Mouse (Mus musculus): ENCODE measurements around the gene Ctnnd1. TPM values are rescaled to one million over a fixed set of nuclear protein-coding genes. Genes with fewer than 3 reads are reported as not detected.
A peak's percentile ranks its signal among the peaks of the same experiment; 100 is the strongest.

Gene Ctnnd1
- polyA plus RNA-seq, 1 experiment from 2014 or later: 34.2 TPM

DNA sequence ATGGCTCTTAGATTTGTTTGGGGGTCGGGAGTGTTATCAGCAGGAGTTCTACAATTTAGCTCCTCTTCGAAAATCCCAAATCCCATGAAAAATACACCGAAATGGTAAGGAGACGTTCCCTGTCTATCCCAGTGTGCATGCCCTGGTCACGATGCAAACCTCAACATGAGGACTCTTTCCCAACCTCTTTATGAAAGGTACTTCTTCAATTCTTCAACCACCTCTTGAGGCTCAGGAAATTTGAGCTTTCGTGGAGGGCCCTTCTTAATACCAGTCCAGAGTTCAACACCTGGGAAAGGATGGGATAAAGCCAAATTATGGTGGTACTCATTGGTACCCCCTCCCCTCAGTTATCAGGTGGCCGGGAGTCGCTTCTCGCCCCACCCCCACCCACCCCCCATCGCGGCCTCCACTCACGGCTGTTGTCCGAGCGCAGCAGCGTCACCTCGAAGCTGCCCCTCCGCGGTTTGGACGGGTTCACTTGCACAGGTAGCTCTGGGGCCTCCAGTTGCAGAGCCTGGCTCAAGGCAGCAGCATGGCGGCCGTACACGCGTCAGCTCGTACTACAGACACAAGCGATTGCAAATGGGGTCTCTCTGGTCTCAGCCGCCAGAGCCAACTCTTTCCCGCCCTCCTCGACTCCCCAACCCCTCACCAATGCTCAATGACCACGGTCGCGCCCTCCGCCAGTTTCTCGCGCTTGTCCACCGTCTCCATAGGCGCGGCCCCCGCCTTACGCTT, 19.4 kb upstream of the Ctnnd1 start:
- peak overlapping the region; percentile 88 for H3K9ac ChIP-seq
- peaks cover 23% of the 10 kb centered on the region for H3K36me3 ChIP-seq (replicated peaks)
- H3K4me1 ChIP-seq: peaks cover 16% of the 10 kb centered on the region
- peak overlapping the region; percentile 75 for H3K4me2 ChIP-seq
- peak overlapping the region; percentile 92 for H3K27ac ChIP-seq
- no peaks in the 10 kb centered on the region for H3K9me3 ChIP-seq
- ATAC-seq (replicated peaks): peak; percentile 88
- H3K4me3 ChIP-seq: peak overlapping the region; percentile 97
- 2% methylated on average over 39 of the region's 39 CpGs for WGBS
- no peaks in the 10 kb centered on the region for H3K27me3 ChIP-seq (replicated peaks)

DNA sequence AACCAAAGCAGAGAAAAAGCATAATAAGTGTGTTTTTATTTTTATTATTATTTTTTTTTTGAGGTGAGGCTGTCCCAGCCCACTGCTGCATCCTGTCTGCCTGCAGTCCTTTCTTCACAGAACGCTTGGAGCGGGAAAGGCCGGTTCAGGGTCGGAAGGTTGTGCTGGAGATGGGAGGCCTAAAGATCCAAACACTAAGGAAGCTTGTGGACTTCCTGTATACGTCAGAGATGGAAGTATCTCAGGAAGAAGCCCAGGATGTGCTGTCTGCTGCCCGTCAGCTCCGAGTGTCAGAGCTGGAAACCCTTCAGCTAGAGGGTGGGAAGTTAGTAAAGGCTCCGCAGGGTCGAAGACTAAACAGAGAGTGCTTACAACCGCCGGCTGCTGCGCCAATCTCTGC, 15.5 kb upstream of the Ctnnd1 start:
- no peaks in the 10 kb centered on the region for H3K27me3 ChIP-seq (replicated peaks)
- no peak overlapping the region for H3K9ac ChIP-seq
- no peak overlapping the region for H3K4me2 ChIP-seq
- peaks cover 12% of the 10 kb centered on the region for H3K4me1 ChIP-seq
- ATAC-seq (replicated peaks): no peak
- H3K9me3 ChIP-seq: no peaks in the 10 kb centered on the region
- H3K27ac ChIP-seq: no peak overlapping the region
- WGBS: 79% methylated on average over 12 of the region's 12 CpGs
- no peak overlapping the region for H3K4me3 ChIP-seq
- H3K36me3 ChIP-seq (replicated peaks): no peaks in the 10 kb centered on the region

DNA sequence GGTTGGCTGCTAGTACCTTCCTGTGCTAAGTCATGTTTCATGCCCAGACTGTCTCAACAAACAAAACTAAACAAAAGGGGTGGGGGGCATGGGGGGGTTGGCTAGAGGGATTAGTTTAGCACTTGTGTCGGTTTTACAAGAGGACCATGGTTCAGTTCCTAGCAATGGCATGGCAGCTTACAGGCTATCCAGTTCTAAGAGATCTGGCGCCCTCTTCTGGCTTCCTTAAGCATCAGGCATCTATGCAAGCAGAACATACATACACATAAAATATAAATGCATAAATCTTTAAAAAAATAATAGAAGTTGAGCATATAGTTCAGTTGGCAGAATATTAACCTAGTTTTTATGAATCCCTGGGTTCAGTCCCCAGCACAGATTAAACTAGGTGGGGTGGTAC, 12.3 kb upstream of the Ctnnd1 start:
- Histone ChIP-seq H3K27ac (no peak overlapping the region), H3K9ac (no peak overlapping the region), H3K4me1 (no peaks in the 10 kb centered on the region), H3K36me3 (replicated peaks) (no peaks in the 10 kb centered on the region), H3K27me3 (replicated peaks) (no peaks in the 10 kb centered on the region), H3K9me3 (no peaks in the 10 kb centered on the region), H3K4me3 (no peak overlapping the region), H3K4me2 (no peak overlapping the region)
- 24% methylated on average over 2 of the region's 2 CpGs for WGBS
- ATAC-seq (replicated peaks): no peak

DNA sequence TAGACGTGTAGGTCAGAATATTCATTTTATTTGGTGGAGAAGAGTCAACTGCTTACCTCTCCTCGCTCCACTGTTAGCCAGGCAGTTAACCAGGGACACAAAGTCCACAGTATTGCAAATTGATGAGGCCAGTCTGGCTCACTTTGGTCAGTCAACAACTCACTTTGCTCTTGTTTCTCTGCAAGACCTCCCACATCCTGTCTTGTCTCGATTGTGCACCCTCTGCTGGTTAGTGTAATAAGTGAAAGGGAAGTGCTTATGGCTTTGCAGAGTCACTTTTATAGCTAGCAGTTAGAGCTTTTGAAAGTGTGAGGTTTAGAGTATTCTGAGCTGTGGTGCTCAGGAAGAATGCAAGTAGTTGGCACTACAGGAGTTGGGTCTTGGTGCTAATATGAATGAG, 9.7 kb upstream of the Ctnnd1 start:
- H3K4me2 ChIP-seq: no peak overlapping the region
- H3K27me3 ChIP-seq (replicated peaks): no peaks in the 10 kb centered on the region
- no peaks in the 10 kb centered on the region for H3K4me1 ChIP-seq
- no peaks in the 10 kb centered on the region for H3K36me3 ChIP-seq (replicated peaks)
- no peaks in the 10 kb centered on the region for H3K9me3 ChIP-seq
- no peak overlapping the region for H3K4me3 ChIP-seq
- ATAC-seq (replicated peaks): no peak
- 68% methylated on average over 3 of the region's 3 CpGs for WGBS
- H3K27ac ChIP-seq: no peak overlapping the region
- H3K9ac ChIP-seq: no peak overlapping the region

DNA sequence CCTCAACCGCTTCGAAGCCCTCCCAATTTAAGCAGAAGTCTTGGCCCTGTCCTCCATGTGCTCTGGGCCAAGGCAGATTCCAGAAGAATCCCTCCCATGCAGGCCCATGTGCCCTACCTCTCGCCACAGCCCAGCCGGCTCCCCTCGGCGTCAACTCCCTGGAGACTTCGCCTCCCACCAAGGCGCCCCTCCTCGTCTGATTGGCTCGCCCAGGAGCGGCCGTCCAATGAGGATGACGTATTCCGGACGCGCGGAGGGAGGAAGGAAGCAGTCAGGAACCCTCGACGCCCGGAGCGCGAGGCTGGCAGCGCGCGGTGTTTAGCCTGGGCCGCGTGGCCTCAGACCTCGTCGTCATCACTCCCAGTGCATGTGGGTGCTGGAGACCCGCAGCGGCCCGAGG, 8.2 kb upstream of the Ctnnd1 start, which contains the start of gene Btbd18:
TSS of gene Btbd18 (plus strand) at position 274 of the 400 bp plus-strand sequence.
- Histone ChIP-seq H3K27ac (no peak within 1 kb of the TSS), H3K36me3 (replicated peaks) (no peaks in the 10 kb centered on the region), H3K9me3 (no peaks in the 10 kb centered on the region), H3K4me1 (no peaks in the 10 kb centered on the region), H3K27me3 (replicated peaks) (no peaks in the 10 kb centered on the region), H3K9ac (no peak within 1 kb of the TSS), H3K4me2 (no peak within 1 kb of the TSS), H3K4me3 (no peak within 1 kb of the TSS)
- ATAC-seq (replicated peaks): no peak
- 95% methylated on average over 32 of the region's 32 CpGs for WGBS

DNA sequence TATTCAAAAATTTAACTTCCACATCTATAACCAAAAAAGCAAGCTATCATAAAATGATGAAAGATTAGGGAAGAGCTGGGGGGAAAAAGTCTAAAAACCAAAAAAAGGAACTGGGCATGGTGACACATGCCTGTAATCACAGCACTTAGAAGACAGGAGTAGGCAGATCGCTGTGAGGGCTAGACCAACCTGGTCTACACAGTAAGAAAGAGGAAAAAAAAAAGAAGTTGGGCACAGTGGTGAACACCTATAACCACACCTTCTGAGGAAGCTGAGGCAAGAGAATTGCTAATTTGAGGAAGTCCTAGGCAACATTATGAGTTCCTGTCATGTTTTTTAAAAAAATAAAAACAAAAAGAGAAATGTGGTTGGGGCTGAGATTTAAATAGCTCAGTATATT, 5.3 kb upstream of the Ctnnd1 start:
- ATAC-seq (replicated peaks): no peak
- no peak overlapping the region for H3K9ac ChIP-seq
- WGBS: 71% methylated on average over 1 of the region's 1 CpGs
- H3K9me3 ChIP-seq: no peaks in the 10 kb centered on the region
- no peak overlapping the region for H3K4me2 ChIP-seq
- H3K4me3 ChIP-seq: no peak overlapping the region
- no peaks in the 10 kb centered on the region for H3K36me3 ChIP-seq (replicated peaks)
- H3K4me1 ChIP-seq: peaks cover 4% of the 10 kb centered on the region; the same call in 1 of the 2 replicates
- H3K27me3 ChIP-seq (replicated peaks): no peaks in the 10 kb centered on the region
- no peak overlapping the region for H3K27ac ChIP-seq

DNA sequence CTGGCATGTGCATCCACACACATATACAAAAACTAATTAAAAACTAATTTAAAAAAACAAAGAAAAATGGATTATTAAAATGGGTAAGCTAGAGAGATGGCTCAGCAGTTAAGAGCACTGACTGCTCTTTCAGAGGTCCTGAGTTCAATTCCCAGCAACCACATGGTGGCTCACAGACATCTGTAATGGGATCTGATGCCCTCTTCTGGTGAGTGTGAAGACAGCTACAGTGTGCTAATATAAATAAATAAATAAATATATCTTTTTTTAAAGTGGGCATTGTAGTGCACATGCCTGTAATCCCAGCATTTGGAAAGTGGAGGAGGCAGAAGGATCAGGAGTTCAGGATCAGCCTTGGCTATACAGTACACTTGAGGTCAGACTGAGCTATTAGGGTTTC, 2.8 kb upstream of the Ctnnd1 start:
- no peak for ATAC-seq (replicated peaks)
- H3K9me3 ChIP-seq: no peaks in the 10 kb centered on the region

DNA sequence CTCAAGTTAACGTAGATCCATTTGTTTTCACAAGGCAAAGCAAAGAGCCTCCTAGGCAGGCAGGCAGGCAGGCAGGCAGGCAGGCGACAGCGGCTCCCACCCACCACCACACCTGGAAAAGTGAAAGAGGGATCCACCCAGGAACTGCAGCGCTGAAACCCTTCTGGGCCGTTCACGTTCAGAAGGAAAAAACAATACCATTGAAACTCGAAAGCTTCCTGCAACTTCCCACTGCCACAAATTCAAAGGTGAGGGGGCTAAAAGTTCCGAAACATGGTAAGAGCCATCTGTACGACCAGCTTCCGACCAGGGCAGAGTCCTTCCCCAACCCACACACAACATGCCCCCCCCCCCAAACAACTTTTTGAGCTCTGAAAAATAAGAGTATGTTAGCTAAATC, 891 bp downstream of the Ctnnd1 start:
- peak overlapping the region; percentile 76 for H3K4me3 ChIP-seq
- H3K4me1 ChIP-seq: peaks cover 23% of the 10 kb centered on the region
- no peaks in the 10 kb centered on the region for H3K36me3 ChIP-seq (replicated peaks)
- H3K27me3 ChIP-seq (replicated peaks): no peaks in the 10 kb centered on the region
- 0% methylated on average over 10 of the region's 10 CpGs for WGBS
- no peak for ATAC-seq (replicated peaks)
- H3K9ac ChIP-seq: peak overlapping the region; percentile 81
- H3K4me2 ChIP-seq: peak overlapping the region; percentile 76
- peak overlapping the region; percentile 38; the same call in 1 of the 2 replicates for H3K27ac ChIP-seq
- no peaks in the 10 kb centered on the region for H3K9me3 ChIP-seq

More for the DNA sequence above, 2.8 kb upstream of the Ctnnd1 start:
- Histone ChIP-seq H3K27ac (no peak overlapping the region), H3K36me3 (replicated peaks) (no peaks in the 10 kb centered on the region), H3K27me3 (replicated peaks) (no peaks in the 10 kb centered on the region), H3K4me1 (peaks cover 4% of the 10 kb centered on the region; the same call in 1 of the 2 replicates), H3K4me2 (no peak overlapping the region), H3K4me3 (no peak overlapping the region), H3K9ac (no peak overlapping the region)

DNA sequence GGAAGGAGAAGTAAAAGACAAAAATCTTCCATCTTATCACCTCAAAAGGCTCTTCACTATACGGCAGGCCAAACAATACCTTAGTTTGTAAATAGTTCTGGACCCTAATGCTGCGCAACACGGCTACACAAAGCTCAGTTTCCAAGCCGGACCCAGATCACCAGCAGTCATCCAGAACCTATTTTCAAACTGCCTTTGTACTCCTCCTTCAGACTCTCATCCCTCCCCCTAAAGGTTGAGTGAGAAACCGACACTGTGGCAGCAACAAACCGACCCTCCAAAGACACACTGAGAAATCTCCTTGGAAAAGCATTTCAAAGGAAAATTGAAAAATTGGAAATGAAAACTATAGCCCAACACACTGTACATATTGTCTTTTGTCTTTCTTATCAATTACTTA, 2.2 kb downstream of the Ctnnd1 start:
- WGBS: 20% methylated on average over 6 of the region's 6 CpGs
- Histone ChIP-seq H3K27ac (peak overlapping the region; percentile 56; the same call in 1 of the 2 replicates), H3K4me2 (peak overlapping the region; percentile 76), H3K36me3 (replicated peaks) (no peaks in the 10 kb centered on the region), H3K4me3 (peak overlapping the region; percentile 76), H3K9ac (peak overlapping the region; percentile 53), H3K4me1 (peaks cover 23% of the 10 kb centered on the region), H3K9me3 (no peaks in the 10 kb centered on the region), H3K27me3 (replicated peaks) (no peaks in the 10 kb centered on the region)
- no peak; the same call in 1 of the 2 replicates for ATAC-seq (replicated peaks)

DNA sequence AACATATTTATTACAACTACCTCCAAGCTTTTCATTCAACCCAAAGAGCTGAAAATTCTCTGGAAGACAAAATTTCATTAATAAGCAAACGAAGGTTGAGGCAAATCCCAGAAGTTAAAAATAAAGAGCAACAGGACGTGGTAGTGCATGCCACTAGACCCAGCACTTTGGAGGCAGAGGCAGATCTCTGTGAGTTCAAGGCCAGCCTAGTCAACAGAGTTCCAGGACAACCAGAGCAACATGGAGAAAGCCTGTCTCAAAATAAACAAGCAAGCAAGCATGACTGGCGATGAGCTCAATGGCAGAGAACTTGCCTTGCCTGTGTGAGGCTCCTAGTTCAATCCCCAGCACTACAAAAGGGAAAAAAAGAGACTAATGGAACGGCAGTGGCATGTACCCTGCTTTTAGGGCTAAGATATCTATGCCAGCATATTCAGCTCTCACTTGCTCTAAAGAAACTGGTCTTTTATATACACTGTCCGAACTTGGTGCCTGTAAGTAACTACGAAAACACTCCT, 3.5 kb downstream of the Ctnnd1 start:
- ATAC-seq (replicated peaks): no peak
- H3K4me3 ChIP-seq: peak overlapping the region; percentile 76
- H3K27me3 ChIP-seq (replicated peaks): no peaks in the 10 kb centered on the region
- WGBS: 95% methylated on average over 6 of the region's 6 CpGs
- no peak overlapping the region for H3K9ac ChIP-seq
- H3K4me1 ChIP-seq: peaks cover 28% of the 10 kb centered on the region
- peak overlapping the region; percentile 76 for H3K4me2 ChIP-seq
- no peaks in the 10 kb centered on the region for H3K9me3 ChIP-seq
- no peaks in the 10 kb centered on the region for H3K36me3 ChIP-seq (replicated peaks)
- no peak overlapping the region for H3K27ac ChIP-seq

DNA sequence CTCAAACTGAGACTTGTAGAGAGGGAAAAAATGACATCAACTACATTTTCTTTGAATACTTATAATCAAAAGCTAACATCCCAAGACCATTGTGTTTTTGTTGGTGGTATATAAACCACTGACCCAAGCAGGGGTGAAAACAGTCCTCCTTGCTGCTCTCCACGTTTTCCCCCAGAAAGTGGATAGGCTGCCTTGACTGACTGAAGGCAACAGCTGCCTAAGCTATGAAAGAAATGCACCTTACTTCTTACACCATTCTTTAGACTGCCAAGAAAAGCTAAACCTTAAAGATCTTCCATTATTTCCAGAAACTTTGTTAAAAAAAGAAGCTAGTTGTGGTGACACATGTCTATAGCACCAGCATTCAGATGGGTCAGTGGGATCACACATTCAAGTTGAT, 4.4 kb downstream of the Ctnnd1 start:
- no peaks in the 10 kb centered on the region for H3K9me3 ChIP-seq
- 91% methylated on average over 1 of the region's 1 CpGs for WGBS
- H3K27ac ChIP-seq: no peak overlapping the region
- no peak overlapping the region for H3K4me3 ChIP-seq
- no peaks in the 10 kb centered on the region for H3K36me3 ChIP-seq (replicated peaks)
- H3K4me2 ChIP-seq: no peak overlapping the region
- H3K9ac ChIP-seq: no peak overlapping the region
- no peaks in the 10 kb centered on the region for H3K27me3 ChIP-seq (replicated peaks)
- H3K4me1 ChIP-seq: peaks cover 27% of the 10 kb centered on the region
- ATAC-seq (replicated peaks): no peak

DNA sequence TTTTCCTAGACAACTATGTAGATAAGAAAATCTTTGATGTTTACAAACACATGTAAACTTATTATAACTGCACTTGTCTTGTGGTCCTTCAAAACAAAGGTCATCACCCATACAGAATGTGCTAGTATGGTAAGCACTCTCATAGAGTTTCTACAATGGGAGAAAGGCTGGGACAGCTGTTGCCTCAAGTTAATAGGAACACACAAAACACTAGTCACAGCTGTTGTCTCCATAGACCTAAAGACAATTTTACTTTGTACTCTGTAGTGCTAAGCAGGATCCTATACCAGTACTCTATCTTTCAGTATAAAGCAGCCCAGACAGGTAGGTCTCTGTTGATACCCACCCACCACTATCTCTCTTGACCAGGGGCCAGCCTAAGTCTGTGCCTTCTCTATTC, 9.7 kb downstream of the Ctnnd1 start:
- H3K4me1 ChIP-seq: peaks cover 28% of the 10 kb centered on the region
- no peaks in the 10 kb centered on the region for H3K27me3 ChIP-seq (replicated peaks)
- no peaks in the 10 kb centered on the region for H3K36me3 ChIP-seq (replicated peaks)
- H3K4me3 ChIP-seq: no peak overlapping the region
- no peak overlapping the region for H3K9ac ChIP-seq
- ATAC-seq (replicated peaks): no peak
- no peak overlapping the region for H3K4me2 ChIP-seq
- H3K9me3 ChIP-seq: no peaks in the 10 kb centered on the region
- H3K27ac ChIP-seq: no peak overlapping the region

Data from midbrain, embryonic 15.5 days (tissue).